Mouse (Mus musculus): ENCODE data around the gene Tsc1. TPM values are rescaled to one million over a fixed set of nuclear protein-coding genes. Genes with fewer than 3 reads are reported as not detected.

Gene Tsc1
- polyA plus RNA-seq, 1 experiment from 2014 or later: 15.7 TPM

- H3K4me3 ChIP-seq: no peak overlapping the region
- no peak for ATAC-seq (ENCODE audit: insufficient number of reproducible peaks, low FRiP score, low TSS enrichment, low read depth)
- H3K27ac ChIP-seq: no peak overlapping the region
- WGBS: 46% methylated on average over 14 of the region's 14 CpGs
- no peak overlapping the region for H3K9ac ChIP-seq
- no peaks in the 10 kb centered on the region for H3K27me3 ChIP-seq
- no peaks in the 10 kb centered on the region for H3K9me3 ChIP-seq
- H3K4me2 ChIP-seq: no peak overlapping the region
- H3K4me1 ChIP-seq: peaks cover 14% of the 10 kb centered on the region; the same call in 1 of the 2 replicates
- no peaks in the 10 kb centered on the region for H3K36me3 ChIP-seq
Measured at GRCm38 (mm10) chr2:28605789-28606541, 35.1 kb upstream of the Tsc1 start.

GRCm38 (mm10) chr2:28606601-28607340 is 34.3 kb upstream of the Tsc1 start:
- Histone ChIP-seq H3K4me3 (no peak overlapping the region), H3K36me3 (no peaks in the 10 kb centered on the region), H3K4me2 (no peak overlapping the region), H3K9me3 (no peaks in the 10 kb centered on the region), H3K27me3 (no peaks in the 10 kb centered on the region), H3K27ac (no peak overlapping the region), H3K4me1 (peaks cover 14% of the 10 kb centered on the region; the same call in 1 of the 2 replicates), H3K9ac (no peak overlapping the region)
- 61% methylated on average over 8 of the region's 8 CpGs for WGBS
- ATAC-seq (ENCODE audit: insufficient number of reproducible peaks, low FRiP score, low TSS enrichment, low read depth): no peak

- no peak overlapping the region for H3K4me2 ChIP-seq
- H3K9ac ChIP-seq: no peak overlapping the region
- no peaks in the 10 kb centered on the region for H3K36me3 ChIP-seq
- 41% methylated on average over 10 of the region's 10 CpGs for WGBS
- H3K9me3 ChIP-seq: no peaks in the 10 kb centered on the region
- no peak overlapping the region for H3K4me3 ChIP-seq
- H3K27ac ChIP-seq: no peak overlapping the region
- H3K27me3 ChIP-seq: no peaks in the 10 kb centered on the region
- peaks cover 14% of the 10 kb centered on the region; the same call in 1 of the 2 replicates for H3K4me1 ChIP-seq
- no peak for ATAC-seq (ENCODE audit: insufficient number of reproducible peaks, low FRiP score, low TSS enrichment, low read depth)
Measured at GRCm38 (mm10) chr2:28607341-28608165, 33.5 kb upstream of the Tsc1 start.

DNA sequence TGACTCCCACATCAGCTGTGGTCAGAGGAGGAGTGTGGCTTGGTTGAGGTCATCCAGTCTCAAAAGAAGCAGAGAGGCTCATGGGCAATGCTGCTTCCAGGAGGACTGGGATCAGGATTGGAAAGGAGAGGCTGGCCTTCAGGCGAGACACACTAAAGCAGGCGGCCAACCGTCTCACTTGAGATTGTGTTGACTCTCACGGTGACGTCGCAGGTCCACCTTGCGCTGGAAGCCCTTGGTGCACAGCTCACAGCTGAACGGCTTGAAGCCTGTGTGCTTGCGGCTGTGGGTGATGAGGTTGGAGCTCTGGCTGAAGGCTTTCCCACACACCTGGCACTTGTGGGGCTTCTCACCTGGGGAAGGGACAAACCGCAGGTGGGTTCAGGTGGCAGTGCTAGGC is 31.2 kb upstream of the Tsc1 start:
- peaks cover 14% of the 10 kb centered on the region; the same call in 1 of the 2 replicates for H3K4me1 ChIP-seq
- no peaks in the 10 kb centered on the region for H3K36me3 ChIP-seq
- no peak overlapping the region for H3K9ac ChIP-seq
- H3K9me3 ChIP-seq: no peaks in the 10 kb centered on the region
- no peaks in the 10 kb centered on the region for H3K27me3 ChIP-seq
- no peak for ATAC-seq (ENCODE audit: insufficient number of reproducible peaks, low FRiP score, low TSS enrichment, low read depth)
- no peak overlapping the region for H3K4me2 ChIP-seq
- H3K27ac ChIP-seq: no peak overlapping the region
- 86% methylated on average over 10 of the region's 10 CpGs for WGBS
- no peak overlapping the region for H3K4me3 ChIP-seq

GRCm38 (mm10) chr2:28610716-28611406 is 30.2 kb upstream of the Tsc1 start:
- Histone ChIP-seq H3K27me3 (no peaks in the 10 kb centered on the region), H3K9me3 (no peaks in the 10 kb centered on the region), H3K27ac (no peak overlapping the region), H3K4me3 (no peak overlapping the region), H3K4me1 (peaks cover 14% of the 10 kb centered on the region; the same call in 1 of the 2 replicates), H3K4me2 (no peak overlapping the region), H3K9ac (no peak overlapping the region), H3K36me3 (no peaks in the 10 kb centered on the region)
- no peak for ATAC-seq (ENCODE audit: insufficient number of reproducible peaks, low FRiP score, low TSS enrichment, low read depth)
- WGBS: 77% methylated on average over 12 of the region's 12 CpGs

DNA sequence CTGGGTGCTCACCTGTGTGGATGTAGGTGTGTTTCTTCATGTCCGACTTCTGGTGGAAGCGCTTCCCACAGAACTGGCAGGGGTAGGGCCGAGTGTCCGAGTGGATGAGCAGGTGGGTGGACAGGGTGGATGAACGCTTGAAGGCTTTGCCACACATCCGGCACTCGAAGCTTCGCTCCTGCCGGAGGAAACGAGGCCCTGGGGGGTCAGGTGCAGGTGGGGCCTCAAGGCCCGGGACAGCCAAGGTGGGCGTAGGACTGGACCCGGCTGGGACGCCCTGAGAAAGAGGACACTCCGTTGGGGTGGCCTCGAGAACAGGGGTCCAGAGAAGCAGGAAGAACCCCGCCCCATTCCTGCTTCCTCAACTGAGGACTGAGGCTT is 29.6 kb upstream of the Tsc1 start:
- Histone ChIP-seq H3K27ac (no peak overlapping the region), H3K4me3 (no peak overlapping the region), H3K36me3 (no peaks in the 10 kb centered on the region), H3K4me2 (no peak overlapping the region), H3K4me1 (peaks cover 9% of the 10 kb centered on the region; the same call in 1 of the 2 replicates), H3K27me3 (no peaks in the 10 kb centered on the region), H3K9me3 (no peaks in the 10 kb centered on the region), H3K9ac (no peak overlapping the region)
- no peak for ATAC-seq (ENCODE audit: insufficient number of reproducible peaks, low FRiP score, low TSS enrichment, low read depth)
- WGBS: 73% methylated on average over 17 of the region's 17 CpGs

DNA sequence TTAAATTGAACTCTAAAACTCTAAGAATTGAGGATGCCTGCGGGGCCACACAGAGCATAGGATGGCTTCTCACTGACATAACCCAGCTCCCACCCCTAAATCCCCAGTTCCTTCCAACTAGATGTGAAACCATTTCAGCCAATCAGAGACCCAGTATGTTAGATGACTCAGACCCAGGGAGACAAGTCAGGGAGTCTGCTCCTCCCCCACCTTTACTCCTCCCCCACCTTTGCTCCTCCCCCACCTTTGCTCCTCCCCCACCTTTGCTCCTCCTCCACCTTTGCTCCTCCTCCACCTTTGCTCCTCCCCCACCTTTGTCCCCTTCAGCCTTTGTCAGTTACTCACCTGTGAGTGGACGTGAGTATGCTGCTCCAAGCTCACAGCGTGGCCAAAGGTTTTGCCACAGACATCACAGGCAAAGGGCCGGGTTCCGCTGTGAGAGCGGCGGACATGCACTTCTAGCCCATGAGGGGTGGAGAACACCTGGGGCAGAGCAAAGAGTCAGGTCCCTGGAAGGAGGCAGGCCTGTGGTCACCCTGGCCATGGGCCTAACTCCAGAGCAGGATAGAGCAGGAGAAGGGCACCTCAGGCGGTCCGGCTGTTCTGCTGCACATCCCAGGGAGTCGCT is 28.5 kb upstream of the Tsc1 start:
- H3K9ac ChIP-seq: no peak overlapping the region
- 74% methylated on average over 10 of the region's 10 CpGs for WGBS
- H3K4me3 ChIP-seq: no peak overlapping the region
- H3K4me2 ChIP-seq: no peak overlapping the region
- no peaks in the 10 kb centered on the region for H3K27me3 ChIP-seq
- H3K4me1 ChIP-seq: 0 out of 2 replicates have a peak, but pooled peaks cover 2% of the 10 kb centered on the region
- H3K27ac ChIP-seq: no peak overlapping the region
- H3K36me3 ChIP-seq: no peaks in the 10 kb centered on the region
- ATAC-seq (ENCODE audit: insufficient number of reproducible peaks, low FRiP score, low TSS enrichment, low read depth): no peak
- H3K9me3 ChIP-seq: no peaks in the 10 kb centered on the region

- Histone ChIP-seq H3K36me3 (no peaks in the 10 kb centered on the region), H3K4me1 (no peaks in the 10 kb centered on the region), H3K4me3 (no peak overlapping the region), H3K27ac (no peak overlapping the region), H3K4me2 (no peak overlapping the region), H3K27me3 (no peaks in the 10 kb centered on the region), H3K9me3 (no peaks in the 10 kb centered on the region), H3K9ac (no peak overlapping the region)
- no peak for ATAC-seq (ENCODE audit: insufficient number of reproducible peaks, low FRiP score, low TSS enrichment, low read depth)
- 90% methylated on average over 10 of the region's 10 CpGs for WGBS
Measured at GRCm38 (mm10) chr2:28613599-28613998, 27.4 kb upstream of the Tsc1 start.

GRCm38 (mm10) chr2:28616358-28616757 is 24.7 kb upstream of the Tsc1 start:
- Histone ChIP-seq H3K9ac (no peak overlapping the region), H3K4me2 (no peak overlapping the region), H3K27ac (no peak overlapping the region), H3K9me3 (no peaks in the 10 kb centered on the region), H3K27me3 (peaks cover 16% of the 10 kb centered on the region), H3K4me3 (no peak overlapping the region), H3K4me1 (no peaks in the 10 kb centered on the region), H3K36me3 (no peaks in the 10 kb centered on the region)
- no peak for ATAC-seq (ENCODE audit: insufficient number of reproducible peaks, low FRiP score, low TSS enrichment, low read depth)
- 34% methylated on average over 5 of the region's 5 CpGs for WGBS

DNA sequence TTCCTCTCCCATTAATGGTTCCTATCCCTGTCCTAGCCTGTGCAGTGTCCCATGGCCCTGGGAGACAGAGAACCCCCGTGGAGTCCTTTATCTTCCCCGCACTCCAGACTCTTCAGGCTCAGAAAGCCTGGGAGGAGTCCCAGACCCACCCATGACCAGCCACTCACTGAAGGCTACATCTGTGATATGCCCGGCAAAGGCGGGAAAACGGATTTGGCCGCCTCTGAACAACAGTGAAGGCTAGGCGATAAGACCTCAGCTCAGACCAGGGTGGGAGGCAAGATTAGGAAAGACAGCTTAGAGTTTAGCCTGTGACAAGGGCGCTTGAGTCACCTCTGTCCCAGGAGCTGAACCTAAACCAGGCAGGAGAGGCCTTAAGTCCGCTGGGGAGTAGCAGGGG is 24.2 kb upstream of the Tsc1 start:
- Histone ChIP-seq H3K27ac (no peak overlapping the region), H3K36me3 (no peaks in the 10 kb centered on the region), H3K4me1 (peaks cover 4% of the 10 kb centered on the region; the same call in 1 of the 2 replicates), H3K9me3 (no peaks in the 10 kb centered on the region), H3K4me2 (no peak overlapping the region), H3K4me3 (no peak overlapping the region), H3K27me3 (peaks cover 21% of the 10 kb centered on the region), H3K9ac (no peak overlapping the region)
- ATAC-seq (ENCODE audit: insufficient number of reproducible peaks, low FRiP score, low TSS enrichment, low read depth): no peak
- 78% methylated on average over 9 of the region's 9 CpGs for WGBS

Measured in limb, embryonic 15.5 days (tissue).